Mouse (Mus musculus): Measurements from ENCODE around the gene Gm28047. TPM values are rescaled to one million over a fixed set of nuclear protein-coding genes. Genes with fewer than 3 reads are reported as not detected.

Gm28047 gene
- polyA plus RNA-seq, 1 experiment from 2014 or later = not detected

GRCm38 (mm10) chr15:102487664-102488063, 137.2 kb downstream of the Gm28047 start:
- Histone ChIP-seq H3K4me3 (ENCODE audit: low read depth, low read length) (no peak overlapping the region), H3K4me2 (ENCODE audit: low read length) (no peak overlapping the region), H3K36me3 (ENCODE audit: control insufficient read depth, insufficient read depth, low read length) (peaks cover 89% of the 10 kb centered on the region), H3K4me1 (ENCODE audit: control insufficient read depth, insufficient read depth, low read length) (no peaks in the 10 kb centered on the region), H3K9ac (ENCODE audit: low read length) (no peak overlapping the region), H3K27me3 (replicated peaks; ENCODE audit: control insufficient read depth, insufficient read depth, low read length) (no peaks in the 10 kb centered on the region), H3K27ac (ENCODE audit: low read depth, low read length) (no peak overlapping the region), H3K9me3 (replicated peaks; ENCODE audit: control insufficient read depth, low read length) (no peaks in the 10 kb centered on the region)
- ATAC-seq = no peak
- WGBS = 91% methylated on average over 1 of the region's 1 CpGs
- DNase-seq (ENCODE audit: low spot score) = no peak

- Histone ChIP-seq H3K4me1 (ENCODE audit: control insufficient read depth, insufficient read depth, low read length) (no peaks in the 10 kb centered on the region), H3K36me3 (ENCODE audit: control insufficient read depth, insufficient read depth, low read length) (peaks cover 93% of the 10 kb centered on the region), H3K4me2 (ENCODE audit: low read length) (no peak overlapping the region), H3K9ac (ENCODE audit: low read length) (no peak overlapping the region), H3K4me3 (ENCODE audit: low read depth, low read length) (no peak overlapping the region), H3K27ac (ENCODE audit: low read depth, low read length) (no peak overlapping the region), H3K27me3 (replicated peaks; ENCODE audit: control insufficient read depth, insufficient read depth, low read length) (no peaks in the 10 kb centered on the region), H3K9me3 (replicated peaks; ENCODE audit: control insufficient read depth, low read length) (no peaks in the 10 kb centered on the region)
- WGBS = 88% methylated on average over 12 of the region's 12 CpGs
- ATAC-seq (no peak), DNase-seq (ENCODE audit: low spot score) (no peak)
Measured at GRCm38 (mm10) chr15:102485853-102486252, 139.0 kb downstream of the Gm28047 start.

GRCm38 (mm10) chr15:102483136-102483535, 141.7 kb downstream of the Gm28047 start:
- Histone ChIP-seq H3K9me3 (replicated peaks; ENCODE audit: control insufficient read depth, low read length) (no peaks in the 10 kb centered on the region), H3K4me1 (ENCODE audit: control insufficient read depth, insufficient read depth, low read length) (no peaks in the 10 kb centered on the region), H3K36me3 (ENCODE audit: control insufficient read depth, insufficient read depth, low read length) (peaks cover 89% of the 10 kb centered on the region), H3K4me2 (ENCODE audit: low read length) (no peak overlapping the region), H3K27ac (ENCODE audit: low read depth, low read length) (no peak overlapping the region), H3K9ac (ENCODE audit: low read length) (no peak overlapping the region), H3K4me3 (ENCODE audit: low read depth, low read length) (no peak overlapping the region), H3K27me3 (replicated peaks; ENCODE audit: control insufficient read depth, insufficient read depth, low read length) (no peaks in the 10 kb centered on the region)
- ATAC-seq = no peak
- 92% methylated on average over 3 of the region's 3 CpGs for WGBS
- DNase-seq (ENCODE audit: low spot score) = no peak

GRCm38 (mm10) chr15:102474520-102474919, 150.3 kb downstream of the Gm28047 start:
- DNase-seq (ENCODE audit: low spot score) (no peak), ATAC-seq (no peak)
- Histone ChIP-seq H3K36me3 (ENCODE audit: control insufficient read depth, insufficient read depth, low read length) (peaks cover 58% of the 10 kb centered on the region), H3K4me1 (ENCODE audit: control insufficient read depth, insufficient read depth, low read length) (peaks cover 14% of the 10 kb centered on the region), H3K9ac (ENCODE audit: low read length) (no peak overlapping the region), H3K27ac (ENCODE audit: low read depth, low read length) (no peak overlapping the region), H3K4me2 (ENCODE audit: low read length) (no peak overlapping the region), H3K27me3 (replicated peaks; ENCODE audit: control insufficient read depth, insufficient read depth, low read length) (no peaks in the 10 kb centered on the region), H3K4me3 (ENCODE audit: low read depth, low read length) (no peak overlapping the region), H3K9me3 (replicated peaks; ENCODE audit: control insufficient read depth, low read length) (no peaks in the 10 kb centered on the region)
- 91% methylated on average over 2 of the region's 2 CpGs for WGBS

MicroRNAs encoded within 50 kb of the gene (microRNA counts, 519-probe panel; counts per million panel counts)
- not detected for microRNA mmu-miR-688

Small RNAs within 50 kb of the gene (microRNA-seq; reads per million reads assigned to microRNA genes)
- gene Mir688 = not detected

Other genes starting within 250 kb of the Gm28047 start
- gene Sp1, start 218.9 kb downstream of the Gm28047 start, polyA plus RNA-seq (2014; fragmentation: Nextera tagmentation; extraction: Ambion mirVana) = 6.6 and 7.0 TPM in 2 replicates
- gene Amhr2, start 179.7 kb downstream of the Gm28047 start, polyA plus RNA-seq (2014; fragmentation: Nextera tagmentation; extraction: Ambion mirVana) = 0.11 and 0.25 TPM in 2 replicates
- 103 and 116 TPM in 2 replicates for gene Prr13, start 166.0 kb downstream of the Gm28047 start, polyA plus RNA-seq (2014; fragmentation: Nextera tagmentation; extraction: Ambion mirVana)
- 187 and 226 TPM in 2 replicates for gene Pcbp2, start 154.5 kb downstream of the Gm28047 start, polyA plus RNA-seq (2014; fragmentation: Nextera tagmentation; extraction: Ambion mirVana)
- gene Gm10337, start 121.3 kb downstream of the Gm28047 start, polyA plus RNA-seq (2014; fragmentation: Nextera tagmentation; extraction: Ambion mirVana) = 13.4 TPM in 1 of 2 replicates, not detected in the other
- gene Map3k12, start 108.0 kb downstream of the Gm28047 start, polyA plus RNA-seq (2014; fragmentation: Nextera tagmentation; extraction: Ambion mirVana) = 28.6 and 36.9 TPM in 2 replicates
- gene Tarbp2, start 106.9 kb downstream of the Gm28047 start, polyA plus RNA-seq (2014; fragmentation: Nextera tagmentation; extraction: Ambion mirVana) = 83.9 and 90.7 TPM in 2 replicates
- 1.3 and 1.4 TPM in 2 replicates for gene Npff, start 100.1 kb downstream of the Gm28047 start, polyA plus RNA-seq (2014; fragmentation: Nextera tagmentation; extraction: Ambion mirVana)
- gene Atf7, start 397 bp upstream of the Gm28047 start, polyA plus RNA-seq (2014; fragmentation: Nextera tagmentation; extraction: Ambion mirVana) = 12.6 and 15.4 TPM in 2 replicates
- gene Atp5g2, start 47.3 kb upstream of the Gm28047 start, polyA plus RNA-seq (2014; fragmentation: Nextera tagmentation; extraction: Ambion mirVana) = 62.4 and 88.3 TPM in 2 replicates
- 48.2 and 61.2 TPM in 2 replicates for gene Calcoco1, start 97.1 kb upstream of the Gm28047 start, polyA plus RNA-seq (2014; fragmentation: Nextera tagmentation; extraction: Ambion mirVana)

All from forebrain, embryonic 14.5 days (tissue).